Mouse (Mus musculus): ENCODE data around the gene Dimt1. TPM values are rescaled to one million over a fixed set of nuclear protein-coding genes. Genes with fewer than 3 reads are reported as not detected.

Gene Dimt1
- total and polyA plus RNA-seq, 3 experiments, result 35.2 to 49.1 TPM; not detected in 1

DNA sequence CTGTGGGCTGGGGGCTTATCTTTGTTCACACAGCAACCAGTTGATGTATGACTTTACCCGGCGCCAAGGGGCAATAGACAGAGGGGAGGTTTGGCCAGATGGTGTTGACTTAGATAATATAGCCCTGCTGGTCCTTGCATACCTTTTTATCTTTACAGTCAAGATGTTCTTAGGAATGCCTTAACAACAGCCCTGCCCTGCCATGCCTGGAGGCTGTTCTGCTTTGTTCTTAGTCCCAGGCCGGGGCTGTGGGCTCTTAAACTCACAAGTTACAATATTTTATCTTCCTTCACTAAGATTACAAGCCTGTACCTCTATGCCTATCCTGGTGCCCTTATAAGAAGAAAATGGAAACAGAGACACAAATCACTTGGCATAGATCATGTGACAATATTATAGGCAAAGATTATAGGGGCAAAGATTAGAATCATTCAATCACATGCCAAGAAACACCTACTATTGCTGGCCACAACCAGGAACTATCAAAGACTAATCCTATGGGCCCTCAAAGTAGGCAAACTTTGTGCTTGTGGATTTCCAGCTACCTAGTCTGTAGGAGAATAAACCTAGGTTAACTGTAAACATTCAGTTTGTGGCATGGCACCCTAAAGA lies 33.7 kb upstream of the Dimt1 start:
- peaks cover 13 to 23% of the 10 kb centered on the region in 2 experiments for H3K36me3 ChIP-seq (ENCODE audit: control insufficient read depth in 1 of 2, insufficient read depth in 2 of 2, low read length in 2 of 2)
- H3K27ac ChIP-seq (ENCODE audit: control insufficient read depth, low read depth, low read length), result peak overlapping the region; percentile 6; the same call in 1 of the 2 replicates
- DNase-seq (ENCODE audit: low read depth, low spot score), result peak; percentile 66
- no peaks in the 10 kb centered on the region for H3K9me3 ChIP-seq (replicated peaks; ENCODE audit: insufficient read depth, low read length)
- TF ChIP-seq GABPA (IDR thresholded peaks at IDR 0.05; ENCODE audit: low read depth, low read length) (no peak), MAFK (IDR thresholded peaks at IDR 0.05; ENCODE audit: borderline replicate concordance, low read depth, low read length) (no peak), HCFC1 (IDR thresholded peaks at IDR 0.05; ENCODE audit: low read depth, low read length) (no peak), SIN3A (IDR thresholded peaks at IDR 0.05; ENCODE audit: low read length) (0 out of 2 replicates have a peak, but pooled peaks have one; percentile 23), TAL1 (IDR thresholded peaks at IDR 0.05; ENCODE audit: low read length) (peak; percentile 73), RAD21 (IDR thresholded peaks at IDR 0.05; ENCODE audit: low read depth, low read length) (no peak), ZMIZ1 (IDR thresholded peaks at IDR 0.05; ENCODE audit: low read depth, low read length) (no peak), USF2 (IDR thresholded peaks at IDR 0.05; ENCODE audit: borderline replicate concordance in 1 of 2, insufficient read depth in 1 of 2, low read depth in 1 of 2, low read length in 2 of 2) (no peak), TCF12 (IDR thresholded peaks at IDR 0.05; ENCODE audit: low read depth, low read length) (peak; percentile 72), RCOR1 (IDR thresholded peaks at IDR 0.05; ENCODE audit: low read depth, low read length) (no peak), SMC3 (IDR thresholded peaks at IDR 0.05; ENCODE audit: low read depth, low read length) (no peak), MXI1 (IDR thresholded peaks at IDR 0.05; ENCODE audit: low read depth, low read length) (0 out of 2 replicates have a peak, but pooled peaks have one; percentile 23), GATA1 (IDR thresholded peaks at IDR 0.05; ENCODE audit: low read depth, low read length) (peak; percentile 49), CHD1 (IDR thresholded peaks at IDR 0.05; ENCODE audit: low read depth, low read length) (no peak), KAT2A (conservative IDR thresholded peaks at IDR 0.05; ENCODE audit: low read depth, low read length) (no peak), ZNF384 (IDR thresholded peaks at IDR 0.05; ENCODE audit: low read depth, low read length) (no peak), EP300 (IDR thresholded peaks at IDR 0.05; ENCODE audit: low read depth in 1 of 2, low read length in 2 of 2) (peak in 1 of 2 experiments; percentile 67; a peak in 3 of 4 replicates), CTCF (IDR thresholded peaks at IDR 0.05 in 2 of 3, conservative IDR thresholded peaks at IDR 0.05 in 1 of 3; ENCODE audit: control insufficient read depth in 1 of 3, insufficient read depth in 1 of 3, low read depth in 2 of 3, low read length in 3 of 3, poor library complexity in 1 of 3, severe bottlenecking in 1 of 3) (no peak)
- no peak overlapping the region for H3K4me3 ChIP-seq (ENCODE audit: control insufficient read depth in 1 of 2, insufficient read depth in 1 of 2, low read depth in 2 of 2, low read length in 2 of 2)
- no peak overlapping the region for H3K9ac ChIP-seq (ENCODE audit: control insufficient read depth, low read depth, low read length, poor library complexity, severe bottlenecking)
- H3K27me3 ChIP-seq (ENCODE audit: control insufficient read depth in 1 of 2, insufficient read depth in 2 of 2, low read length in 2 of 2), result no peaks in the 10 kb centered on the region
- H3K79me2 ChIP-seq (ENCODE audit: control insufficient read depth, insufficient read depth, low read length, poor library complexity), result peaks cover 6% of the 10 kb centered on the region; the same call in 1 of the 2 replicates
- H3K4me1 ChIP-seq (ENCODE audit: control insufficient read depth in 1 of 2, insufficient read depth in 2 of 2, low read length in 2 of 2), result peaks cover 3% of the 10 kb centered on the region in 2 experiments; a peak in 1 of 4 replicates
